Mouse (Mus musculus) hindbrain, postnatal 0 days (tissue): ENCODE data around the gene Serpine1. TPM values are rescaled to one million over a fixed set of nuclear protein-coding genes. Genes with fewer than 3 reads are reported as not detected.
"Not testable (repeated sequence)": the region's sequence is repeated elsewhere in the genome, so short reads cannot be mapped to it uniquely, and the experiment has no call there.

Source experiments
- ATAC-seq: fragments of 200-750 bp; cut with Nextera tagmentation; 2 replicates; pipeline ENCODE4 v1.8.0; 2017; ENCODE audit warnings: mild to moderate bottlenecking, moderate TSS enrichment, moderate library complexity
- DNase-seq: peaks from one replicate; pipeline ENCODE4 v3.0.0-alpha.2; 2015; ENCODE audit warnings: low spot score
- H3K27ac ChIP-seq: fragments of 300-500 bp; sonication (generic); 2 replicates; pipeline ENCODE4 v1.5.1; 2014; ENCODE audit warnings: mild to moderate bottlenecking
- H3K27me3 ChIP-seq: fragments of 300-500 bp; sonication (generic); 2 replicates; pipeline ENCODE4 v1.6.1; 2014; ENCODE audit warnings: low read length, mixed read lengths; ENCODE audit not compliant: insufficient read depth
- H3K36me3 ChIP-seq: fragments of 300-500 bp; sonication (generic); 2 replicates; pipeline ENCODE4 v1.6.1; 2014; ENCODE audit warnings: low read length, mixed read lengths; ENCODE audit not compliant: insufficient read depth
- H3K4me1 ChIP-seq: fragments of 300-500 bp; sonication (generic); 2 replicates; pipeline ENCODE4 v1.6.1; 2014; ENCODE audit warnings: antibody characterized with exemption, low read length, mixed read lengths; ENCODE audit not compliant: insufficient read depth
- H3K4me2 ChIP-seq: fragments of 300-500 bp; sonication (generic); 2 replicates; pipeline ENCODE4 v1.6.1; 2014; ENCODE audit warnings: low read depth, mild to moderate bottlenecking, low read length, moderate library complexity, mixed read lengths
- H3K4me3 ChIP-seq: fragments of 300-500 bp; sonication (generic); 2 replicates; pipeline ENCODE4 v1.5.1; 2014; ENCODE audit warnings: low read length
- H3K9ac ChIP-seq: fragments of 300-500 bp; sonication (generic); replicated peaks from 2 replicates; pipeline ENCODE4 v1.6.1; 2014; ENCODE audit warnings: mild to moderate bottlenecking, low read length, moderate library complexity, mixed read lengths
- H3K9me3 ChIP-seq: fragments of 300-500 bp; sonication (generic); 2 replicates; pipeline ENCODE4 v1.6.1; 2016; ENCODE audit warnings: low read length, mixed read lengths
- CTCF ChIP-seq: IDR thresholded peaks from 2 replicates; pipeline ENCODE4 v1.5.1; 2016; ENCODE audit warnings: antibody characterized with exemption, control low read depth, low read depth
- WGBS: fragments of 180-500 bp; shearing (Covaris S2); extraction: QIAGEN DNeasy Blood & Tissue Kit; methylation state at CpG from one replicate; pipeline ENCODE4 v1.1.7; 2014; 5-methylcytosine and 5-hydroxymethylcytosine counted together
- polyA plus RNA-seq: library from polyadenylated mRNA; unstranded; fragments of >200 nt; fragmentation: Nextera tagmentation; extraction: Ambion mirVana; gene quantifications from 2 replicates; pipeline ENCODE4 v1.2.1, GENCODE M21; 2015
- total RNA-seq: library from RNA; depleted of rRNA; stranded (reverse); fragments of >200 nt; gene quantifications from 2 replicates; pipeline ENCODE4 v1.2.3, GENCODE M21; 2014; rRNA removed

Gene Serpine1
- 3.0 and 3.5 TPM in 2 replicates for total RNA-seq
- 0.10 and 0.25 TPM in 2 replicates for polyA plus RNA-seq

- peak; percentile 87 for ATAC-seq
- Histone ChIP-seq H3K9ac (no peak within 1 kb of the TSS), H3K4me1 (peaks cover 7% of the 10 kb centered on the region)
Observed at GRCm38 (mm10) chr5:137072079-137072960, at the start of gene Serpine1. Gene Serpine1 (minus strand): TSS chr5:137072268.

GRCm38 (mm10) chr5:137121280-137121679 is 49.2 kb upstream of the Serpine1 start:
- Histone ChIP-seq H3K9me3 (no peaks in the 10 kb centered on the region), H3K4me1 (peaks cover 4% of the 10 kb centered on the region; the same call in 1 of the 2 replicates), H3K4me2 (no peak overlapping the region), H3K27ac (no peak overlapping the region), H3K9ac (no peak overlapping the region), H3K36me3 (no peaks in the 10 kb centered on the region), H3K4me3 (no peak overlapping the region), H3K27me3 (no peaks in the 10 kb centered on the region)
- TF ChIP-seq CTCF: no peak
- ATAC-seq (no peak), DNase-seq (no peak)
- 72% methylated on average over 4 of the region's 4 CpGs for WGBS

More at GRCm38 (mm10) chr5:137072079-137072960, at the start of gene Serpine1:
- Histone ChIP-seq H3K9me3 (no peaks in the 10 kb centered on the region), H3K27ac (peak within 1 kb of the TSS; percentile 4; the same call in 1 of the 2 replicates), H3K27me3 (no peaks in the 10 kb centered on the region), H3K4me3 (peak within 1 kb of the TSS; percentile 18), H3K36me3 (no peaks in the 10 kb centered on the region), H3K4me2 (peak within 1 kb of the TSS; percentile 51)
- TF ChIP-seq CTCF: no peak
- 10% methylated on average over 23 of the region's 23 CpGs for WGBS
- peak; percentile 76 for DNase-seq

- 69% methylated on average over 4 of the region's 4 CpGs for WGBS
- H3K4me2 ChIP-seq: no peak overlapping the region
- ATAC-seq (no peak), DNase-seq (no peak)
- H3K9me3 ChIP-seq: no peaks in the 10 kb centered on the region
- no peaks in the 10 kb centered on the region for H3K27me3 ChIP-seq
- no peak overlapping the region for H3K27ac ChIP-seq
- no peak overlapping the region for H3K9ac ChIP-seq
- H3K4me1 ChIP-seq: peaks cover 4% of the 10 kb centered on the region; the same call in 1 of the 2 replicates
- no peak for TF ChIP-seq CTCF
- no peaks in the 10 kb centered on the region for H3K36me3 ChIP-seq
- H3K4me3 ChIP-seq: no peak overlapping the region
Observed at GRCm38 (mm10) chr5:137118878-137119277, 46.8 kb upstream of the Serpine1 start.

- 87% methylated on average over 3 of the region's 3 CpGs for WGBS
- H3K36me3 ChIP-seq, H3K4me1 ChIP-seq, H3K9ac ChIP-seq, DNase-seq, H3K27ac ChIP-seq, H3K27me3 ChIP-seq, ATAC-seq, H3K4me3 ChIP-seq, H3K9me3 ChIP-seq, H3K4me2 ChIP-seq: not testable (repeated sequence)
Observed at GRCm38 (mm10) chr5:137117994-137118393, 45.9 kb upstream of the Serpine1 start.

- TF ChIP-seq CTCF: no peak
- no peak overlapping the region for H3K9ac ChIP-seq
- no peaks in the 10 kb centered on the region for H3K36me3 ChIP-seq
- H3K27me3 ChIP-seq: no peaks in the 10 kb centered on the region
- no peaks in the 10 kb centered on the region for H3K4me1 ChIP-seq
- no peak for DNase-seq
- no peak for ATAC-seq
- H3K27ac ChIP-seq: no peak overlapping the region
- no peaks in the 10 kb centered on the region for H3K9me3 ChIP-seq
- no peak overlapping the region for H3K4me3 ChIP-seq
- WGBS: 90% methylated on average over 2 of the region's 2 CpGs
- H3K4me2 ChIP-seq: no peak overlapping the region
Observed at GRCm38 (mm10) chr5:137116987-137117386, 44.9 kb upstream of the Serpine1 start.

- 9% methylated on average over 29 of the region's 29 CpGs for whole genome bisulfite sequencing
- H3K4me1 ChIP-seq: no peaks in the 10 kb centered on the region
- no peak for ATAC-seq
- no peaks in the 10 kb centered on the region for H3K36me3 ChIP-seq
- H3K9ac ChIP-seq: peak within 1 kb of the TSS; percentile 29
- H3K9me3 ChIP-seq: no peaks in the 10 kb centered on the region
- peak within 1 kb of the TSS; percentile 36 for H3K4me3 ChIP-seq
- H3K27ac ChIP-seq: no peak within 1 kb of the TSS
- H3K27me3 ChIP-seq: no peaks in the 10 kb centered on the region
- no peak for TF ChIP-seq CTCF
- DNase-seq: peak; percentile 14
- H3K4me2 ChIP-seq: peak within 1 kb of the TSS; percentile 54
Observed at GRCm38 (mm10) chr5:137115866-137116847, 44.1 kb upstream of the Serpine1 start, which contains the start of gene Trim56. Gene Trim56 (minus strand): TSS chr5:137116209.
